Comparison of ENCODE assay signal across 8 mouse cellular contexts in genomic region chr1:129244292-129244691, GRCm38 (mm10). TPM values are rescaled to one million over a fixed set of nuclear protein-coding genes. Genes with fewer than 3 reads are reported as not detected.
DNase-seq lines count a peak whose midpoint lies in the region; ATAC-seq and TF ChIP-seq lines count a peak whose summit lies in the region.
"Had no signal": no experiment of that assay in that cellular context is flagged by ENCODE, and none has a peak within 500 bp of the region (broad histone marks: within the 10 kb centered on the region; RNA-seq: fewer than 3 reads in every experiment).

No protein-coding gene starts in this region.

- H3K4me3 ChIP-seq in liver, adult 2 months (ENCODE audit: insufficient read depth, low read depth, low read length), result no peak overlapping the region
- H3K4me3 ChIP-seq in forebrain, embryonic 13.5 days, result no peak overlapping the region
- H3K4me3 ChIP-seq in neural tube, embryonic 12.5 days, result no peak overlapping the region
- H3K4me3 ChIP-seq: hindbrain, embryonic 15.5 days had no signal

- TF ChIP-seq CTCF in liver, adult 2 months (IDR thresholded peaks at IDR 0.05; ENCODE audit: low read depth, low read length), result 0 out of 2 replicates have a peak, but pooled peaks have one; percentile 16

- no peak overlapping the region for H3K27ac ChIP-seq in liver, adult 2 months (replicated peaks; ENCODE audit: insufficient read depth, low read depth, low read length)
- H3K27ac ChIP-seq in forebrain, embryonic 13.5 days, result no peak overlapping the region
- H3K27ac ChIP-seq in neural tube, embryonic 12.5 days, result no peak overlapping the region
- H3K27ac ChIP-seq: hindbrain, embryonic 15.5 days had no signal

- H3K9me3 ChIP-seq in forebrain, embryonic 13.5 days (replicated peaks), result no peaks in the 10 kb centered on the region
- no peaks in the 10 kb centered on the region for H3K9me3 ChIP-seq in neural tube, embryonic 12.5 days
- H3K9me3 ChIP-seq: hindbrain, embryonic 15.5 days had no signal

- TF ChIP-seq POLR2A in liver, adult 2 months (IDR thresholded peaks at IDR 0.05; ENCODE audit: extremely low read depth, insufficient read depth, low read length), result no peak

- no peaks in the 10 kb centered on the region for H3K4me1 ChIP-seq in liver, adult 2 months (ENCODE audit: control insufficient read depth, insufficient read depth, low read length)
- no peaks in the 10 kb centered on the region for H3K4me1 ChIP-seq in forebrain, embryonic 13.5 days
- no peaks in the 10 kb centered on the region for H3K4me1 ChIP-seq in neural tube, embryonic 12.5 days
- H3K4me1 ChIP-seq: hindbrain, embryonic 15.5 days had no signal

- H3K36me3 ChIP-seq in liver, adult 2 months (ENCODE audit: control insufficient read depth, insufficient read depth, low read length), result no peaks in the 10 kb centered on the region
- no peaks in the 10 kb centered on the region for H3K36me3 ChIP-seq in forebrain, embryonic 13.5 days (ENCODE audit: poor library complexity, severe bottlenecking)
- H3K36me3 ChIP-seq in neural tube, embryonic 12.5 days, result no peaks in the 10 kb centered on the region
- H3K36me3 ChIP-seq: hindbrain, embryonic 15.5 days had no signal

- no peak overlapping the region for H3K4me2 ChIP-seq in forebrain, embryonic 13.5 days
- no peak overlapping the region for H3K4me2 ChIP-seq in neural tube, embryonic 12.5 days (replicated peaks)
- H3K4me2 ChIP-seq: hindbrain, embryonic 15.5 days had no signal

- no peaks in the 10 kb centered on the region for H3K79me2 ChIP-seq in liver, adult 2 months (ENCODE audit: control insufficient read depth, insufficient read depth, low read length)

- 55% methylated on average over 3 of the region's 3 CpGs for WGBS in liver, adult 2 months
- WGBS in forebrain, embryonic 13.5 days, result 49% methylated on average over 3 of the region's 3 CpGs
- 62% methylated on average over 3 of the region's 3 CpGs for WGBS in neural tube, embryonic 12.5 days

- DNase-seq in liver, adult 2 months (ENCODE audit: extremely low read depth, low read depth, low spot score), result peak; percentile 16
- DNase-seq in liver (no peak), NIH3T3 (ENCODE audit: low read depth) (peak; percentile 22)
- DNase-seq in kidney, postnatal 36 days, result peak; percentile 21 to 70

- H3K9ac ChIP-seq in liver, adult 2 months (ENCODE audit: low read depth, low read length), result no peak overlapping the region
- no peak overlapping the region for H3K9ac ChIP-seq in forebrain, embryonic 13.5 days
- no peak overlapping the region for H3K9ac ChIP-seq in neural tube, embryonic 12.5 days
- H3K9ac ChIP-seq: hindbrain, embryonic 15.5 days had no signal

- H3K27me3 ChIP-seq in liver, adult 2 months (ENCODE audit: control insufficient read depth, insufficient read depth, low read length), result no peaks in the 10 kb centered on the region
- H3K27me3 ChIP-seq in forebrain, embryonic 13.5 days, result no peaks in the 10 kb centered on the region
- H3K27me3 ChIP-seq in neural tube, embryonic 12.5 days (replicated peaks), result no peaks in the 10 kb centered on the region
- H3K27me3 ChIP-seq: hindbrain, embryonic 15.5 days had no signal

- peak; percentile 79; the same call in 1 of the 2 replicates for ATAC-seq in forebrain, embryonic 13.5 days
- ATAC-seq in neural tube, embryonic 12.5 days (ENCODE audit: low FRiP score, low read depth), result peak; percentile 83
- no peak for ATAC-seq in erythroid progenitor cell, adult 5-6 weeks (replicated peaks; ENCODE audit: low FRiP score, poor library complexity, severe bottlenecking)

RNA-seq across cellular contexts. Expression of gene Thsd7b, which starts 28.8 kb away (rescaled TPM):
- not detected in 2 replicates for total RNA-seq in liver, adult 2 months (2014; rRNA removed)
- polyA plus RNA-seq in liver, adult 2 months (2012; rRNA removed), result not detected in 2 replicates
- polyA plus RNA-seq in forebrain, embryonic 13.5 days (2015; fragmentation: Nextera tagmentation; extraction: Ambion mirVana), result 5.1 and 5.5 TPM in 2 replicates
- polyA plus RNA-seq in neural tube, embryonic 12.5 days (2016; fragmentation: Nextera tagmentation; extraction: Ambion mirVana), result 25.0 and 39.5 TPM in 2 replicates
- total RNA-seq in erythroid progenitor cell, adult 5-6 weeks (2015; ENCODE audit: low replicate concordance), result 2.9 and 5.8 TPM in 2 replicates
- 0.83 and 2.7 TPM in 2 replicates for total RNA-seq in erythroid progenitor cell, adult 5-6 weeks (2017; ENCODE audit: low replicate concordance)
